Mouse (Mus musculus) hindbrain, embryonic 13.5 days (tissue): Measurements from ENCODE around the gene AC170998.1. TPM values are rescaled to one million over a fixed set of nuclear protein-coding genes. Genes with fewer than 3 reads are reported as not detected.
A peak's percentile ranks its signal among the peaks of the same experiment; 100 is the strongest.
"Not testable (repeated sequence)": the region's sequence is repeated elsewhere in the genome, so short reads cannot be mapped to it uniquely, and the experiment has no call there.

Experiments used
- ATAC-seq: fragments of 200-750 bp; cut with Nextera tagmentation; 2 replicates; pipeline ENCODE4 v1.8.0; 2017; ENCODE audit warnings: moderate TSS enrichment; ENCODE audit not compliant: low FRiP score
- H3K27ac ChIP-seq: fragments of 300-500 bp; sonication (generic); 2 replicates; pipeline ENCODE4 v1.5.1; 2015; ENCODE audit warnings: inconsistent platforms, mild to moderate bottlenecking, moderate library complexity
- H3K27me3 ChIP-seq: fragments of 300-500 bp; sonication (generic); 2 replicates; pipeline ENCODE4 v1.6.1; 2015; ENCODE audit warnings: mild to moderate bottlenecking, inconsistent platforms
- H3K36me3 ChIP-seq: fragments of 300-500 bp; sonication (generic); 2 replicates; pipeline ENCODE4 v1.6.1; 2015; ENCODE audit warnings: mild to moderate bottlenecking, inconsistent platforms
- H3K4me1 ChIP-seq: fragments of 300-500 bp; sonication (generic); replicated peaks from 2 replicates; pipeline ENCODE4 v1.6.1; 2015; ENCODE audit warnings: inconsistent platforms
- H3K4me2 ChIP-seq: fragments of 300-500 bp; sonication (generic); 2 replicates; pipeline ENCODE4 v1.6.1; 2015; ENCODE audit warnings: inconsistent platforms, mild to moderate bottlenecking, moderate library complexity
- H3K4me3 ChIP-seq: fragments of 300-500 bp; sonication (generic); 2 replicates; pipeline ENCODE4 v1.5.1; 2015; ENCODE audit warnings: mild to moderate bottlenecking, inconsistent platforms
- H3K9ac ChIP-seq: fragments of 300-500 bp; sonication (generic); 2 replicates; pipeline ENCODE4 v1.6.1; 2015; ENCODE audit warnings: mild to moderate bottlenecking, inconsistent platforms
- H3K9me3 ChIP-seq: fragments of 300-500 bp; sonication (generic); 2 replicates; pipeline ENCODE4 v1.6.1; 2016; ENCODE audit warnings: inconsistent platforms
- WGBS: fragments of 180-500 bp; shearing (Covaris S2); methylation state at CpG from one replicate; pipeline ENCODE4 v1.1.7; 2015; 5-methylcytosine and 5-hydroxymethylcytosine counted together
- polyA plus RNA-seq: library from polyadenylated mRNA; unstranded; fragments of >200 nt; fragmentation: Nextera tagmentation; extraction: Ambion mirVana; gene quantifications from 2 replicates; pipeline ENCODE4 v1.2.1, GENCODE M21; 2015

The AC170998.1 gene
- polyA plus RNA-seq, 1 experiment from 2014 or later, result 2.2 TPM

DNA sequence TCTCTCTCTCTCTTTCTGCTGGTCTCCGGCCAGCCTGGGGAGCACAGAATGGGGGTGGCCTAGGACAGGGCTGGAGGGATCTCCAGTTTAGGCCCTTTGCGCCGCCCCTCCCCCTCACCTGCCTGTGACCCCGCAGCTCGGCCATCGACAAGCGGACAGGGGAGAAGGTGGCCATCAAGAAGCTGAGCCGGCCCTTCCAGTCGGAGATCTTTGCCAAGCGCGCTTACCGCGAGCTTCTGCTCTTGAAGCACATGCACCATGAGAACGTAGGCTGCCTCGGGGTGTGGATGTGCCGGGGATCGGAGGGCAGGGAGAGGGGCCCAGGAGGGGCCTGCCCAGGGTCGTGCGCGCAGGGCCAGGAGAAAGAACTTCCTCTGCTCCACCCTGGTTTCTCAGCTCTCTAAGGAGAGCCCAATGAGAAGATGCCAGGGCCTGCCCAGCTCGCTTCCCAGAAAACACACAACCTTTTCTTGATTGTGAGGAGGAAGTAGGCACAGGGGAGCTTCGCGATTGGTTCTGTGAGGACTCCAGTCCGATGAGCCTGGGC lies 44.1 kb downstream of the AC170998.1 start:
- H3K36me3 ChIP-seq, result no peaks in the 10 kb centered on the region
- peaks cover 16% of the 10 kb centered on the region for H3K4me1 ChIP-seq
- 8% methylated on average over 24 of the region's 24 CpGs for WGBS
- H3K9me3 ChIP-seq, result no peaks in the 10 kb centered on the region
- H3K4me3 ChIP-seq, result peak overlapping the region; percentile 38
- H3K27ac ChIP-seq, result no peak overlapping the region
- no peak for ATAC-seq
- H3K4me2 ChIP-seq, result peak overlapping the region; percentile 66
- H3K27me3 ChIP-seq, result peaks cover 57% of the 10 kb centered on the region
- peak overlapping the region; percentile 60 for H3K9ac ChIP-seq

DNA sequence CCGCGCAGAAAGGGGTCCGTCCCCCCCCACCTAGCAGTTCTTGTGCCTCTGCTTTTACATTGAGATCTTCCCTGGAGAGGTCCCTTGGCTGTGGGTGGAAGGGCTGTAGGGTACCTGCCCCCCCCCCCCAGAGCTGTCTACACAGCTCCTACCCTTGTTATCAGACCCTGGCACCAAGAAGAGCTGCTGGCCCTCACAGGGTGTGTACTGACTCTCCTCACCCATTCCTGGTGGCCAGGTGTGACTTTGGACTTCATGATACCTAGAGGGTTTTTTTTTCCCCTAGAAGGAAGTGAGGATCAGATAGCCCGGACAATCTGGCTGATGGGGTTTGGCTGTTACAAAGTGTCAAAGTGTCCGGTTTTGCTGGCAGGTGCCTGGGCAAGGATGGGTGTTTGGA lies 45.4 kb downstream of the AC170998.1 start:
- H3K4me1 ChIP-seq, result peaks cover 16% of the 10 kb centered on the region
- peaks cover 57% of the 10 kb centered on the region for H3K27me3 ChIP-seq
- ATAC-seq, result no peak
- no peaks in the 10 kb centered on the region for H3K9me3 ChIP-seq
- no peak overlapping the region for H3K4me3 ChIP-seq
- H3K9ac ChIP-seq, result no peak overlapping the region
- no peak overlapping the region for H3K27ac ChIP-seq
- no peak overlapping the region for H3K4me2 ChIP-seq
- no peaks in the 10 kb centered on the region for H3K36me3 ChIP-seq
- 89% methylated on average over 5 of the region's 5 CpGs for WGBS

DNA sequence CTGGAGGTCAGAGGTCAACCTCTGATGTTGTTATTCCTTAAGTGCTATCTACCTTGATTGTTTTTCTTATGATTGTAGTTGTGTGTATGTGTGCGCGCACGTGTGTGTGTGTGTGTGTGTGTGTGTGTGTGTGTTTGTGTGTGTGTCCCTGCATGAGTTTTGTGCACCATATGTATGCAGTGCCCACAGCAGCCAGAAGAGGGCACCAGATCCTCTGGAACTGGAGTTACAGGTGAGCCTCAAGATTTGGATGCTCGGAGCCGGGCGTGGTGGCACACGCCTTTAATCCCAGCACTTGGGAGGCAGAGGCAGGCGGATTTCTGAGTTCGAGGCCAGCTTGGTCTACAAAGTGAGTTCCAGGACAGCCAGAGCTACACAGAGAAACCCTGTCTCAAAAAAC lies 48.4 kb downstream of the AC170998.1 start:
- not testable (repeated sequence) for H3K27ac ChIP-seq, H3K4me2 ChIP-seq, H3K9me3 ChIP-seq, ATAC-seq, H3K36me3 ChIP-seq, H3K9ac ChIP-seq, H3K4me3 ChIP-seq
- H3K27me3 ChIP-seq, result peaks cover 33% of the 10 kb centered on the region
- peaks cover 11% of the 10 kb centered on the region for H3K4me1 ChIP-seq
- WGBS, result 95% methylated on average over 9 of the region's 9 CpGs

DNA sequence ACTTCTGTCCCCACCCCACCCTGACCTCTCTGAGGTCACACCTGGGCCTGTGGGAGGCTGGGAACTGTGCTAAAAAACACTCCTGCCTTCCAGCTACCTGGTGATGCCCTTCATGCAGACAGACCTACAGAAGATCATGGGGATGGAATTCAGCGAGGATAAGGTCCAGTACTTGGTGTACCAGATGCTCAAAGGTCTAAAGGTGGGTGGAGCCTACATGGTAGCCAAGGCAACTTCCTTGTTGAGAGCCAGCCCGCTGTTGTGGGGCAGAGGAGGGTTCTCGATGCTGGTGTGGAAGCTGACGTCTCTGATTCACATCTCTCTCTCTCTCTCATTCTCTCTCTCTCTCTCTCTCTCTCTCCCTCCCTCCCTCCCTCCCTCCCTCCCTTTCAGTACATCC lies 49.3 kb downstream of the AC170998.1 start:
- ATAC-seq, result no peak
- H3K27ac ChIP-seq, result no peak overlapping the region
- no peak overlapping the region for H3K9ac ChIP-seq
- H3K9me3 ChIP-seq, result no peaks in the 10 kb centered on the region
- peaks cover 2% of the 10 kb centered on the region; the same call in 1 of the 2 replicates for H3K4me1 ChIP-seq
- WGBS, result 87% methylated on average over 4 of the region's 4 CpGs
- H3K27me3 ChIP-seq, result peaks cover 24% of the 10 kb centered on the region
- no peak overlapping the region for H3K4me2 ChIP-seq
- H3K4me3 ChIP-seq, result no peak overlapping the region
- H3K36me3 ChIP-seq, result no peaks in the 10 kb centered on the region

Other genes starting within 250 kb of the AC170998.1 start
- gene Fkbp5, start 208.6 kb upstream of the AC170998.1 start, polyA plus RNA-seq, result 24.8 and 27.2 TPM in 2 replicates
- not detected in 2 replicates for gene Armc12, start 195.3 kb upstream of the AC170998.1 start, polyA plus RNA-seq
- gene Clpsl2, start 176.7 kb upstream of the AC170998.1 start, polyA plus RNA-seq, result not detected in 2 replicates
- 0.58 TPM in 1 of 2 replicates, not detected in the other for gene Clps, start 165.3 kb upstream of the AC170998.1 start, polyA plus RNA-seq
- 6.4 and 7.2 TPM in 2 replicates for gene Lhfpl5, start 150.4 kb upstream of the AC170998.1 start, polyA plus RNA-seq
- gene Srpk1, start 103.4 kb upstream of the AC170998.1 start, polyA plus RNA-seq, result 105 and 107 TPM in 2 replicates
- 1.00 and 1.1 TPM in 2 replicates for gene Slc26a8, start 35.9 kb upstream of the AC170998.1 start, polyA plus RNA-seq
- 25.3 and 26.9 TPM in 2 replicates for gene Mapk14, start 34.8 kb upstream of the AC170998.1 start, polyA plus RNA-seq
- gene Mapk13, start 43.2 kb downstream of the AC170998.1 start, polyA plus RNA-seq, result 0.93 and 1.2 TPM in 2 replicates
- 7.6 and 9.7 TPM in 2 replicates for gene Brpf3, start 75.0 kb downstream of the AC170998.1 start, polyA plus RNA-seq
- gene Pnpla1, start 132.3 kb downstream of the AC170998.1 start, polyA plus RNA-seq, result 0.08 TPM in 1 of 2 replicates, not detected in the other
- 0.31 and 0.57 TPM in 2 replicates for gene 4930539E08Rik, start 189.2 kb downstream of the AC170998.1 start, polyA plus RNA-seq
- 0.19 TPM in 1 of 2 replicates, not detected in the other for gene Pxt1, start 217.8 kb downstream of the AC170998.1 start, polyA plus RNA-seq
- gene Kctd20, start 225.9 kb downstream of the AC170998.1 start, polyA plus RNA-seq, result 96.0 and 96.7 TPM in 2 replicates